Mouse (Mus musculus): ENCODE data around the gene Anp32e.

Gene Anp32e

GRCm38 (mm10) chr3:95995802-95996428 is 66.9 kb downstream of the Anp32e start, which contains the start of gene Plekho1:
TSS of gene Plekho1 (minus strand) at chr3:95996001.
- DNase-seq (ENCODE audit: low spot score in 2 of 2), result peak; percentile 68 to 78

GRCm38 (mm10) chr3:95996451-95997073 is 67.5 kb downstream of the Anp32e start:
- no peak for DNase-seq (ENCODE audit: low spot score in 2 of 2)
